Mouse (Mus musculus): ENCODE data around the gene Tmem94. TPM values are rescaled to one million over a fixed set of nuclear protein-coding genes. Genes with fewer than 3 reads are reported as not detected.

Gene Tmem94
- total and polyA plus RNA-seq, 3 experiments = 23.2 to 64.4 (median 38.9) TPM

DNA sequence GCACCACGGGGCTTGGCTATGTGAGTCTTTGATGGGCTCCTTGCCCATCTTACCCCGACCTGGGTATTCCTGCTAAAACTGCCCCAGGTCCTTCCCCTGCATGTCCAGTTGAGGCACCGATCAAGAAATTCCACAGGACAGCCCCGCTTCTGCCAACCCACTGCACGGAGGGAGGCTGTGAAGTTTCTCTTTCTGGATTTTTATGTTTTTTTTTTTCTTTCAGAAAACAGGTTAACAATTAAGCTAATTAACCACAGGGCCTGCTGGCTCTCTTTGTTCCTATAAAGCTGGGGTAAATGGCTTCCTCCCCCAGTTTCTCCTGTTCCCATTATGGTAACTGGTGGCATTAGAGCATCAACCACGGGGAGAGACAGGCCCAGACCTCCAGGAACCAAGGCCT, 68.8 kb downstream of the Tmem94 start:
- TF ChIP-seq GATA1 (IDR thresholded peaks at IDR 0.05; ENCODE audit: low read depth, low read length) (no peak), ZMIZ1 (IDR thresholded peaks at IDR 0.05; ENCODE audit: low read depth, low read length) (no peak), JUND (IDR thresholded peaks at IDR 0.05; ENCODE audit: low read depth, low read length) (no peak), MAFK (IDR thresholded peaks at IDR 0.05; ENCODE audit: borderline replicate concordance, low read depth, low read length) (no peak), ELF1 (IDR thresholded peaks at IDR 0.05; ENCODE audit: low read depth, low read length) (no peak), TCF12 (IDR thresholded peaks at IDR 0.05; ENCODE audit: low read depth, low read length) (no peak), EP300 (IDR thresholded peaks at IDR 0.05; ENCODE audit: low read depth in 1 of 2, low read length in 2 of 2) (no peak), RCOR1 (IDR thresholded peaks at IDR 0.05; ENCODE audit: low read depth, low read length) (no peak), ZKSCAN1 (IDR thresholded peaks at IDR 0.05; ENCODE audit: low read depth, low read length) (no peak), USF1 (IDR thresholded peaks at IDR 0.05; ENCODE audit: low read depth, low read length) (no peak), ETS1 (IDR thresholded peaks at IDR 0.05; ENCODE audit: low read depth, low read length) (no peak), USF2 (IDR thresholded peaks at IDR 0.05; ENCODE audit: borderline replicate concordance in 1 of 2, insufficient read depth in 1 of 2, low read depth in 1 of 2, low read length in 2 of 2) (no peak), POLR2AphosphoS2 (IDR thresholded peaks at IDR 0.05; ENCODE audit: low read length) (no peak), MXI1 (IDR thresholded peaks at IDR 0.05; ENCODE audit: low read depth, low read length) (no peak), POLR2A (IDR thresholded peaks at IDR 0.05; ENCODE audit: control insufficient read depth in 1 of 2, insufficient read depth in 1 of 2, low read depth in 1 of 2, low read length in 2 of 2, poor library complexity in 1 of 2) (no peak), HCFC1 (IDR thresholded peaks at IDR 0.05; ENCODE audit: low read depth, low read length) (no peak), MEF2A (IDR thresholded peaks at IDR 0.05; ENCODE audit: extremely low read depth, insufficient replicate concordance, low read depth, low read length, poor library complexity, severe bottlenecking) (no peak), MYB (IDR thresholded peaks at IDR 0.05; ENCODE audit: low read depth, low read length) (no peak)
- no peak overlapping the region for H3K27ac ChIP-seq (ENCODE audit: control insufficient read depth, low read depth, low read length)
- DNase-seq (ENCODE audit: low read depth, low spot score) = no peak
- H3K9me3 ChIP-seq (replicated peaks; ENCODE audit: insufficient read depth, low read length) = no peaks in the 10 kb centered on the region
- H3K79me2 ChIP-seq (ENCODE audit: control insufficient read depth, insufficient read depth, low read length, poor library complexity) = no peaks in the 10 kb centered on the region
- peaks cover 0 to 21% of the 10 kb centered on the region in 2 experiments; a peak in 2 of 4 replicates for H3K36me3 ChIP-seq (ENCODE audit: control insufficient read depth in 1 of 2, insufficient read depth in 2 of 2, low read length in 2 of 2)
- peaks cover 20 to 42% of the 10 kb centered on the region in 2 experiments for H3K4me1 ChIP-seq (ENCODE audit: control insufficient read depth in 1 of 2, insufficient read depth in 2 of 2, low read length in 2 of 2)
- H3K4me3 ChIP-seq (ENCODE audit: control insufficient read depth in 1 of 2, insufficient read depth in 1 of 2, low read depth in 2 of 2, low read length in 2 of 2) = no peak overlapping the region
- H3K9ac ChIP-seq (ENCODE audit: control insufficient read depth, low read depth, low read length, poor library complexity, severe bottlenecking) = no peak overlapping the region
- H3K27me3 ChIP-seq (ENCODE audit: control insufficient read depth in 1 of 2, insufficient read depth in 2 of 2, low read length in 2 of 2) = no peaks in the 10 kb centered on the region

DNA sequence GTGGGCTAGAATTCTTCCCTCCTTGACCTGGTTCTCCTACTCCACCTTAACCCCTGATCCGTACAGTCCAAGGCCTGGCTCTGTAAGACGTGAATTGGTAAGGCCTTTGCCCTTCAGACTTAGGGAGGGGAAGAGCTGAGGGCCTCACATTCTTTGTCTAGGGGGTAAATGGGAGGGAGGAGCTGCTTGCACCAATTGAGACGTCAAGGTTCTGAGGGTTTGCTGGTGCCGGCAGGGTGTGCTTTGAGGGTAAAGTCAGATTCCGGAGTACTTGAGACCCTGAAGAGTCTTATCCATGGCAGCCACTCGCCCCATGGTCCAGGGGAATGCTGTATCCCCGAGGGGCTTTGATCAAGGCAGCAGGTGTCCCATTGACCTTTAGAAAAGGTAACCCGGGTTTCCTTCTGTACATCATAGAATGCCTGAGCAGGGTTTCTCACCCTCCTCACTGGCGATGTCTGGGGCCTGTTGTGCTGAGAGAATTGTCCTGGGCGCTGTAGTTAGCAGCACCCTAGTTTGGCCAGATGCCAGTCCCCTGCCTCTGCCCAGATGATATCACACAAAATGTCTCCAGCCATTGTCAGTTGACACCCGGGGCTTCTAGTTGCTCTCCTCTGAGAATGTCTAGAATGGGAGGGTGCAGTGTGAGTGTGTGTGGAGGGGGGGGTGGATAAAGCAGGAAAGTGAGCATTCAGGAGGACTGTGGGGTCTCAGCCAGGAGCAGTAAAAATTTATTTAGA, 71.6 kb downstream of the Tmem94 start:
- DNase-seq (ENCODE audit: low read depth, low spot score) = peak; percentile 74
- peaks cover 0 to 18% of the 10 kb centered on the region in 2 experiments; a peak in 2 of 4 replicates for H3K36me3 ChIP-seq (ENCODE audit: control insufficient read depth in 1 of 2, insufficient read depth in 2 of 2, low read length in 2 of 2)
- no peaks in the 10 kb centered on the region for H3K9me3 ChIP-seq (replicated peaks; ENCODE audit: insufficient read depth, low read length)
- H3K4me1 ChIP-seq (ENCODE audit: control insufficient read depth in 1 of 2, insufficient read depth in 2 of 2, low read length in 2 of 2) = peaks cover 23 to 46% of the 10 kb centered on the region in 2 experiments
- no peaks in the 10 kb centered on the region for H3K79me2 ChIP-seq (ENCODE audit: control insufficient read depth, insufficient read depth, low read length, poor library complexity)
- no peak overlapping the region for H3K27ac ChIP-seq (ENCODE audit: control insufficient read depth, low read depth, low read length)
- H3K4me3 ChIP-seq (ENCODE audit: control insufficient read depth in 1 of 2, insufficient read depth in 1 of 2, low read depth in 2 of 2, low read length in 2 of 2) = no peak overlapping the region
- no peak overlapping the region for H3K9ac ChIP-seq (ENCODE audit: control insufficient read depth, low read depth, low read length, poor library complexity, severe bottlenecking)
- H3K27me3 ChIP-seq (ENCODE audit: control insufficient read depth in 1 of 2, insufficient read depth in 2 of 2, low read length in 2 of 2) = no peaks in the 10 kb centered on the region
- 0 out of 2 replicates have a peak, but pooled peaks have one; percentile 33 for TF ChIP-seq MXI1 (IDR thresholded peaks at IDR 0.05; ENCODE audit: low read depth, low read length)
- TF ChIP-seq EP300 (IDR thresholded peaks at IDR 0.05; ENCODE audit: low read depth in 1 of 2, low read length in 2 of 2) = peak; percentile 24 to 39; a peak in 1 of 4 replicates
- peak; percentile 50; the same call in 1 of the 2 replicates for TF ChIP-seq ETS1 (IDR thresholded peaks at IDR 0.05; ENCODE audit: low read depth, low read length)
- TF ChIP-seq E2F4 (IDR thresholded peaks at IDR 0.05; ENCODE audit: borderline replicate concordance, low read depth, low read length) = no peak
- 0 out of 2 replicates have a peak, but pooled peaks have one; percentile 23 for TF ChIP-seq GATA1 (IDR thresholded peaks at IDR 0.05; ENCODE audit: low read depth, low read length)
- TF ChIP-seq BHLHE40 (IDR thresholded peaks at IDR 0.05; ENCODE audit: borderline replicate concordance, low read depth, low read length) = no peak
- TF ChIP-seq SIN3A (IDR thresholded peaks at IDR 0.05; ENCODE audit: low read length) = peak; percentile 42; the same call in 1 of the 2 replicates
